Mouse (Mus musculus) erythroblast, embryonic 14.5 days (primary cell): ENCODE measurements around the gene Klf13. TPM values are rescaled to one million over a fixed set of nuclear protein-coding genes. Genes with fewer than 3 reads are reported as not detected.

ENCODE experiments used
- H3K27me3 ChIP-seq: 2 replicates; pipeline ENCODE4 v1.6.1; 2012; ENCODE audit warnings: inconsistent platforms; ENCODE audit not compliant: control insufficient read depth
- H3K36me3 ChIP-seq: 2 replicates; pipeline ENCODE4 v1.6.1; 2012; ENCODE audit warnings: mild to moderate bottlenecking, inconsistent platforms; ENCODE audit not compliant: control insufficient read depth
- H3K4me1 ChIP-seq: 2 replicates; pipeline ENCODE4 v1.6.1; 2012; ENCODE audit warnings: inconsistent platforms; ENCODE audit not compliant: control insufficient read depth
- H3K4me3 ChIP-seq: replicated peaks from 2 replicates; pipeline ENCODE3; 2012; ENCODE audit warnings: moderate library complexity, mild to moderate bottlenecking, inconsistent platforms
- H3K9me3 ChIP-seq: 2 replicates; pipeline ENCODE4 v1.6.1; 2012; ENCODE audit warnings: low read length, inconsistent platforms, mixed read lengths; ENCODE audit not compliant: control insufficient read depth
- GATA1 ChIP-seq: IDR thresholded peaks from 2 replicates; pipeline ENCODE4 v1.6.1; 2012; ENCODE audit warnings: low read length, inconsistent platforms, mixed read lengths
- TAL1 ChIP-seq: IDR thresholded peaks from 3 replicates; pipeline ENCODE4 v1.6.1; 2012; ENCODE audit warnings: low read length, inconsistent platforms, mixed read lengths
- polyA plus RNA-seq: library from polyadenylated mRNA; stranded (reverse); fragments of >175 nt; gene quantifications from 2 replicates; pipeline ENCODE4 v1.2.3, GENCODE M21; 2012

The Klf13 gene
- polyA plus RNA-seq, 1 experiment: 8.8 TPM

DNA sequence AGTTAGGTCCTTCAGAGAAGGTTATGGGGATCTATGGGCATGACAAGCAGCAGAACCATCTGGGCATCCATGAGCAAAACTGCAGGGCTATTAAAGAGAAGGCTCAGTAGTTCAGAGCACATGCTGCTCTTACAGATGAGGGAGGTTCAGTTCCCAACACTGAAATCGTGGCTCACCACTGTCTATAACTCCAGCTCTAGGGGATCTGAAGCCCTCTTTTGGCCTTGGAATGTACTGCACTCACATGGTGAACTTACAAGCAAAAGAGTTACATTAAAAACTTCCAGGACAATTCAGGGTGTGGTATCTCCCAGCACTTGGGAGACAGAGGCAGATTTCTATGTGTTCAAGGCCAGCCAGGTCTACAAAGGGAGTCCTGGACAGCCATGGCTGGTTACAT, 15.7 kb downstream of the Klf13 start:
- Histone ChIP-seq H3K36me3 (peaks cover 57% of the 10 kb centered on the region), H3K9me3 (no peaks in the 10 kb centered on the region), H3K4me1 (peaks cover 88% of the 10 kb centered on the region), H3K27me3 (no peaks in the 10 kb centered on the region), H3K4me3 (no peak overlapping the region)
- TF ChIP-seq GATA1 (no peak), TAL1 (no peak)

DNA sequence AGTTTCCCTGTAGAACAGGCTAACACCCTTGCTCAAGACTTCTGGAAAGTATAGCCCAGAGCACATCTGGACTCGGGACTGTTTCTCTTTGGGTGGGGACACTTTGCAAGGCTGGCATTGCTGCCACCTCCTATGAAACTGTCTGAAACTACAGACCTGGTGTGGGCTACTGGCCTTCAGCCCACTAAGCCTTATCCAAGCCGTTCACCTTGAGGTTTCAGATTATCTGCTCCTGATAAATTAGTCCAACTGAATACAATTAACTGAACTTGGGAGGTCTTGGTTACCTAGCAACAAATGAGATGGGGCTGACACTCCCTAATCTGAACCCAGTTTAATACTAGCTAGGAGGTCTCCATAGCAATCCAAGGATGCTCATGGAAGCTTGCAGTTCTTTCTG, 16.1 kb downstream of the Klf13 start:
- no peaks in the 10 kb centered on the region for H3K9me3 ChIP-seq
- peaks cover 87% of the 10 kb centered on the region for H3K4me1 ChIP-seq
- H3K36me3 ChIP-seq: peaks cover 61% of the 10 kb centered on the region
- TF ChIP-seq GATA1 (no peak), TAL1 (no peak)
- no peaks in the 10 kb centered on the region for H3K27me3 ChIP-seq
- no peak overlapping the region for H3K4me3 ChIP-seq

DNA sequence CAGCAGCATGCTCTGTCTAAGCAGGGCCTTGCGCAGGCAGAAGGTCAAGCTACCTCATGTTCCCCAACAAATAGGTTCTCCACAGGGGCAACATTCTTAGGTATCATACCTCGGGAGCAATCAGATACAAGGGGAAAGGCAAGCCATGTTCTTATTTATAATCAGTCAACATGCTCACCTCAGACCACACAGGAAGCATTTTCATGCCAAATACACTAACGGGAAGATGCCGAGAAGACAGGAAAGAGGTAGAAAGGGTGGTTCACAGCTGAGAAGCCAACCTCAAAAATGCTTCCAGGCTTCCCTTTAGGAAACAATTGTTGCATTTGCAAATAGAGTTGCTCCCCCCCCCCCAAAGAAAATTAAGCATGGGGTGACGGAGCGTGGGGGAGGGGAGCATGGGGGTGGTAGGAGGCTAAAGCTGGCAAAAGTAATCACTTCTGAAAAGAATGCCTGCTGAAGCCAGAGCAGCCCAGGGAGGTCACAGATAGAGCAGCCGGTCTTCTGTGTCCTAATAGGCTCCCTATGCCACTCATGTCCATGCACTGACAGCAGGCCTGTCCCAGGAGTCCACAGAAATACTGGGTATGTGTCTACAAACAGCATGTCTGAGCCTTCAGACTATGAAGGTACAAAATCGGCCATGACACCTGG, 16.7 kb downstream of the Klf13 start:
- Histone ChIP-seq H3K9me3 (no peaks in the 10 kb centered on the region), H3K27me3 (no peaks in the 10 kb centered on the region), H3K36me3 (peaks cover 61% of the 10 kb centered on the region), H3K4me3 (no peak overlapping the region), H3K4me1 (peaks cover 86% of the 10 kb centered on the region)
- TF ChIP-seq TAL1 (no peak), GATA1 (no peak)

DNA sequence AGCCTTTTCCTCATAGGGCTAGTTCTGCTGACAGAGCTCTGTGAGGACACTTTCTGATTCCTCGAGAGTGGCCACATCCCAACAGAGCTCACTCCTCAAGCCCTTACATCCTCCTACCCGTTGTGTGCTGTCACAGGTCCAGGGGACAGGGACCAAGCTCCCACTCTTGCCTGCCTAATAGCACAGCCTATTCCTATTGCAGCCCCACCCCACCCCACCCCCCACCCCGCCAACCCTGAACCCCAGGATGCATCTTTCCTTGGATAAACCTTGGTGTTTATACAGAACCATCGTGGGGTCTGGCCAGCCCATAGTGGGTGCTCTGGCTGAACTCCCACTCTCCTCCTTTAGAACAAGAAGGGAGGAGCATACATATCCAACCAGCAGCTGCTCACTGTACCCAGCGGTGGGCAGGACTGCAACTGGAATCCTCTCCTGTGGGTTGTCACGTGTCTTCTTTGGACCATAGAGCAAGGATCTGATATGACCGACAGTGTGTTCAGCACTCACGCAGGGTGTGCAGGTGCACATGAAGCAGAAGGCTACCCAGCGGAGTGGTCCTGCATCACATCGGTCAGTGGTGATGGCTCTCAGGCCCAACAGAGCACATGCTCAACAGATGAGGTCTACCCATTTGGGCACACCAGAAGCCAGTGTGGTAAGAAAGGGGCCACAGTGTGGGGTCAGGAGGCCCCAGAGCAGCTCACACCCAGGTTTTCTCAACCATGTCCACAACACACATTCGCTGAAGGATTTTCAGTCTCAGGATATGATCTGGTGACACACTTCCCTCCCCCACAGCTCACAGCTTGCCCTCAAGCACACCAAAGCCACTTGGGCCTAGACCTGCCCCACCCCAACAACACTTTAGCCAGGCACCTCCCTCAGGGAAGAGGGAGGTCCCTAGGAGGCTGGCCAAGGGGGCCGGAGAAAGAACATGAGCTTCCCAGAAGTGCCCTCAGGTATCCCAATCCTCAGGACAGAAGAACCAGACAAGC, 19.6 kb downstream of the Klf13 start:
- TF ChIP-seq GATA1: no peak
- no peak for TF ChIP-seq TAL1
- peaks cover 78% of the 10 kb centered on the region for H3K4me1 ChIP-seq
- no peaks in the 10 kb centered on the region for H3K9me3 ChIP-seq
- no peak overlapping the region for H3K4me3 ChIP-seq
- no peaks in the 10 kb centered on the region for H3K27me3 ChIP-seq
- H3K36me3 ChIP-seq: peaks cover 67% of the 10 kb centered on the region

DNA sequence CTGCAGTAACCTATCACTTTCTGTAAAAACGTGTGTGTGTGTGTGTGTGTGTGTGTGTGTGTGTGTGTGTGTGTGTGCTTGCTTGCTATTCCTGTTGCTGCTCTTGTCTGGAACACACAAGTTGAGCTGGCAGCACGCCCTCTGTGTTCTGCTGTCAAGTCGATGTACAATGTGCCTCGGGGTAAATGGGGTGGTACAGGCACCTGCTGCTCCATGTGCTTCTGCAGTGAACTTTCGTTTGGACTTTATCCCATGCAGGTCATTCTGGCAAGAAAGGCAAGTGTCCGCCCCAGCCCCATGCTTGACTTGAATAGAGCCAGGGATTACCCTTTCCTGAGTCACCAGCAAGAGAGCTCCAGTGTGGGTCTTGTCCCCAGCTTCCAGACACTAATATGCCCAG, 21.0 kb downstream of the Klf13 start:
- Histone ChIP-seq H3K9me3 (no peaks in the 10 kb centered on the region), H3K4me3 (no peak overlapping the region), H3K4me1 (peaks cover 74% of the 10 kb centered on the region), H3K27me3 (no peaks in the 10 kb centered on the region), H3K36me3 (peaks cover 67% of the 10 kb centered on the region)
- no peak for TF ChIP-seq TAL1

DNA sequence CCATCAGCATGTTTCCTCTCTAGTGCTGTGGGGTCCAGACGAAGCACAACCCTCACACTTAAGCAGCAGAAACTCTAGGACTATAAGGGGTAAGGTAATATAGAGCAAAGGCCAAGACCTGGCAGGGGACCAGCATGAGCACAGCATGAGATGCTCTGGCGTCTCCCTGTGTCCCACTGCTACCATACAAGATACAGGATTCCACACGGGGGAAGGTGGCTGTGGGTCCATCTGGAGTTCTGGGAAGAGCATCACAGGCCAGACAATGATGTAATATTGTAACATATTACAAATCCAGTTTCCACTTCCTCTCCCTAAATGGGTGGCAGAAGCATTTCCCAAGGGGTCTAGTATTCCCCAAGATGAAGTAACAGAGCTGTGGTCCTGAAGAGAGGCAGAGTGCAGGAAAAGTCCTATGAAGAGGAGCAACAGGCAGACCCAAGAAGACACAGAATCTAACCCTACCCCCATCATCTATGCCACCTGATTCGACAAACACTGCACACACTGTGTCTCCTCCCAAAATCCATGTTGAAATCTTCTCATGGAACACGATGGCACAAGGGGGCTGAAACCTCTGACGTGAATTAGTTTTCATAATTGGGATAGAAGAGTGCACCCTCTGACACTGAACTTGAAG, 22.3 kb downstream of the Klf13 start, which contains the start of gene E030018B13Rik:
Gene E030018B13Rik (plus strand): TSS at position 590 of the 640 bp plus-strand sequence.
- Histone ChIP-seq H3K9me3 (no peaks in the 10 kb centered on the region), H3K27me3 (no peaks in the 10 kb centered on the region), H3K36me3 (peaks cover 75% of the 10 kb centered on the region), H3K4me3 (no peak within 1 kb of the TSS), H3K4me1 (peaks cover 78% of the 10 kb centered on the region)
- TF ChIP-seq GATA1 (no peak), TAL1 (no peak)

DNA sequence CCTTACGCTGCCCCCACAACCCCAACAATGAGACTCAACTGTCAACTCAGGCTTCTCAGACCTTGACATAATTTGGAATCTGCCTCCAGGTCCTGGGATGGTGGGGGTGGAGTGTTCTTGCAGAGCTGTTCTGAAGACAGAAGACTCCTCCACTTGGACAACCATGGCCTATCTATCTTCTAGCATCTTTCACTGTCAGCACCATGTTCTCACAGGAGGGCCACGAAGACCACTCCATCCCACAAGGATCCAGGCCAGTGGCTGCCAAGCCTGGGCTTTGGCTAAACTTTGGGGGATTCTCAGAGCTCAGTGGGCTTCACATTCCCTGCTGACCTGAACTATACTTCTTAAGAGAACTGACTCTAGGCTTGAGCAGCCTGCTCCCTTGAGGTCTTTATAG, 23.8 kb downstream of the Klf13 start:
- TF ChIP-seq GATA1 (no peak), TAL1 (no peak)
- H3K9me3 ChIP-seq: no peaks in the 10 kb centered on the region
- peaks cover 65% of the 10 kb centered on the region for H3K36me3 ChIP-seq
- no peaks in the 10 kb centered on the region for H3K27me3 ChIP-seq
- peaks cover 77% of the 10 kb centered on the region for H3K4me1 ChIP-seq
- H3K4me3 ChIP-seq: no peak overlapping the region

DNA sequence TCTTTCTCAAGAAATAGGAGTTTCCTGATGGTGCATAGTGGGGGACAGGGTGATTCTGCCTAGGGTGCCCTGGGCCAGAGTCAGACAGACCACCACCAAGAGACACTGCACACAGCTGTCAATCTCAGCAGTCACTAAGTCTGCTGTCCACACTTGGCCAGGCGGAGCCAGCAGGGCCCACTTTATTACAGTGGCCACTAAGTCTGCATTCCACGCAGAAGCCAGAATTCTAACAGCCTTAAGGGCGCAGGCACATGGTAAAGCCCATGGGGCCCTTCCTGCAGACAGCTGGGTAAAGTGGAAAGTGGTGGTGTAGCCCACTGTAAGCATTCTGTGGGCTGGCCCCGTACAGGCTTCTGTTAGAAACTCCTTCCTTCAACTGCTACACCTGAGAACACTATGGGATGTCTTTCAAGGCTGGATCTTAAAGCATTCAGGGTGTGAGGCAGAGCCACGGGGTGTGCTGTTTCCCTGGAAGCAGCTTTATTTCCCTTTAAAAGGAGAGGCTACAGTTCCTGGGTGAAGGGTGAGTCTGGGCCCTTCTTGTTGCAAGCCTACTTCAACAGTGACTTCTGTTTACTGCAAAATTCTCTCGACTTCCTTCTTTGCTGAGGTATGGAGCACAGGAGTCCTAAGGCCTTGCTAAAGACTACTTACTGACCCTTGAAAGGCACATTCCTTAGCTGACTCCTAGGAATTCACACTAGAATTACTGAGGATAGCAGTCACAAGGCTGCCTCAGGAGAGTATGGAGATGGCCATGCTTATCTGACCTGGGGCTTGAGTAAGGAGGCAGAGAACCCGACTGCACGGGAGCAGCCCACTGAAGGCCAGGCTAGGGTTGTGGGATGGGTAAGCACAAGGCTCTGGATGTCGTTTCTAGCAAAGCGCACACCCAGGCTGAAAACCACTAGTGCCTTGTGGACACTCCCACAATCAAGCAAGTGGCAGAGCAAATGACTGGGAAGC, 24.7 kb downstream of the Klf13 start:
- Histone ChIP-seq H3K36me3 (peaks cover 56% of the 10 kb centered on the region), H3K9me3 (no peaks in the 10 kb centered on the region), H3K4me1 (peaks cover 72% of the 10 kb centered on the region), H3K4me3 (no peak overlapping the region), H3K27me3 (no peaks in the 10 kb centered on the region)
- no peak for TF ChIP-seq GATA1
- TF ChIP-seq TAL1: no peak
